Mouse (Mus musculus): ENCODE data around the gene Islr2.
"Not testable (repeated sequence)": the region's sequence is repeated elsewhere in the genome, so short reads cannot be mapped to it uniquely, and the experiment has no call there.

The Islr2 gene

GRCm38 (mm10) chr9:58203516-58204447 lies at the start of gene Islr2, which contains the start of gene Islr:
Islr2 (minus strand) TSS chr9:58204319.
Islr (minus strand) TSS chr9:58204306.
- no peaks in the 10 kb centered on the region for H3K27me3 ChIP-seq (ENCODE audit: control insufficient read depth, insufficient read depth, low read length, poor library complexity, severe bottlenecking)
- DNase-seq (ENCODE audit: low read depth, low spot score) = peak; percentile 85
- no peaks in the 10 kb centered on the region for H3K36me3 ChIP-seq (ENCODE audit: control insufficient read depth, insufficient read depth, low read length, poor library complexity, severe bottlenecking)

GRCm38 (mm10) chr9:58253805-58254122 lies 49.6 kb upstream of the Islr2 start:
- DNase-seq (ENCODE audit: low read depth, low spot score); H3K36me3 ChIP-seq (ENCODE audit: control insufficient read depth, insufficient read depth, low read length, poor library complexity, severe bottlenecking); H3K27me3 ChIP-seq (ENCODE audit: control insufficient read depth, insufficient read depth, low read length, poor library complexity, severe bottlenecking): not testable (repeated sequence)

DNA sequence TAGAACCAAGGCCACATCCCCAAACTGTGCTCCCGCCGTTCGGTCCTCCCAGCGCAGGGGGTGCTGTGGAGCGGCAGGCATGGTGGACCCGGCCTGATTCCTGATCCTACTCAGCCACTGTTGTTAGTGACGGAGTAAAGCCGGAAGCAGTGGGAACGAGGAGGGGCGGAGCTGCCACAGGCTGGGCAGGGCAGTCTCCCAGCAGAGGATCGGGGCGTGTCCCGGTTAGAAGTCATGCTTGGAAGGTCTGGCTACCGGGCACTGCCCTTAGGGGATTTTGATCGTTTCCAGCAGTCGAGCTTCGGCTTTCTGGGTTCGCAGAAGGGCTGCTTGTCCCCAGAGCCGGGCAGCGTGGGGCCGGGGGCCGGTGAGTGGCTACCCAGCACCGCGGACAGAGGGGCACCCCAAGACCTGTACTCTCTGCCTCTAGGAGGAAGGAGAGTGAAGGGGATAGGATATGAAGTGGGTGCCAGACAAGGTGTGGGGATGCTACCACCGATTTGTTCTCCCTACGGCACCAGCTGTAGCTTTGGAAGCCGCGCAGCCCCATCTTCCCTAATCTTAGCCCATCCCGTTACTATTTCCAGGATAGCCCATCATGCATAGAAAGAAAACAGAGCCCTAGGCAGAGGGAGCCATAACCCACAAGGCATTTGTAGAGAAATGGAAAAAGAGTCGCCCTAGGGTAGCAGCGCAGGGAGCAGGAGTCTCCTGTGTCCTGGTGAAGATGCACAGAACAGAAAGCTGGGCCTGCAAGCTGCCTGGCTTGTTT lies 49.1 kb upstream of the Islr2 start, which contains the start of gene Stoml1:
TSS of gene Stoml1 (plus strand) at position 132 of the 772 bp plus-strand sequence.
- Histone ChIP-seq H3K36me3 (ENCODE audit: control insufficient read depth, insufficient read depth, low read length, poor library complexity, severe bottlenecking) (no peaks in the 10 kb centered on the region; the same call in 1 of the 2 replicates), H3K27me3 (ENCODE audit: control insufficient read depth, insufficient read depth, low read length, poor library complexity, severe bottlenecking) (no peaks in the 10 kb centered on the region)
- peak; percentile 95 for DNase-seq (ENCODE audit: low read depth, low spot score)

- H3K27me3 ChIP-seq (ENCODE audit: control insufficient read depth, insufficient read depth, low read length, poor library complexity, severe bottlenecking); H3K36me3 ChIP-seq (ENCODE audit: control insufficient read depth, insufficient read depth, low read length, poor library complexity, severe bottlenecking); DNase-seq (ENCODE audit: low read depth, low spot score): not testable (repeated sequence)
Measured at GRCm38 (mm10) chr9:58250730-58251129, 46.6 kb upstream of the Islr2 start.

- peak; percentile 53 for DNase-seq (ENCODE audit: low read depth, low spot score)
- Histone ChIP-seq H3K27me3 (ENCODE audit: control insufficient read depth, insufficient read depth, low read length, poor library complexity, severe bottlenecking) (no peaks in the 10 kb centered on the region), H3K36me3 (ENCODE audit: control insufficient read depth, insufficient read depth, low read length, poor library complexity, severe bottlenecking) (peaks cover under 1% of the 10 kb centered on the region; the same call in 1 of the 2 replicates)
Measured at GRCm38 (mm10) chr9:58250322-58250721, 46.2 kb upstream of the Islr2 start.

DNA sequence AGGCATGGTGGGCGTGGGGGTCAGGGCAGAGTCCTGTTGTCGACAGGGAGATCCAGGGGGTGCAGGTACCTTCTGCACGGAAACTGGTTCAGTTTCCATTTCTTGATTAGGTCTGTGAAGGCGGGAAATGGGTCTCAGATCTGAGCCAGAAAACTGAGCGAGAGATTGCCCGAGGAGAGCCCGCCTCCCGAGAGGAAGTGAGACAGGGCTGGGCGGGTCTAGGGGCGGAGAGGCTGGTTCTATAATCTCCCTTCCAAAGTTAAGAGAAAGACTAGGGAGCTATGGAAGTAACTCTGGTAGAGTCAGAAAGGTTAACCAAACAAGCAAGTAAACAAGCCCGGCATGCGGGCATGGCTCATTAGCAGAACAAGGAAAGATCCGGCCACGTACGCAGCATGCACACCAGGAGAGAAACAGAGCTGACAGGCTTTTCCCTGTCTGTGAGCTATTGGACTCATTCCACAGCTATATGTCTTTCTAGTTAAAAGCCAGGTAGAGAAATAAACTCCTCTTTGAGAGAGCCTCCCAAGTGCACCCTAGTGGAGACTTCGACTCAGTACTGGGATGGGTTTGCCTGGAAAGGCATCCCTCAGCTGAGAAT lies 45.6 kb upstream of the Islr2 start, which contains the start of gene Pml:
TSS of gene Pml (minus strand) at position 195 of the 601 bp plus-strand sequence.
- no peaks in the 10 kb centered on the region for H3K27me3 ChIP-seq (ENCODE audit: control insufficient read depth, insufficient read depth, low read length, poor library complexity, severe bottlenecking)
- peaks cover 2% of the 10 kb centered on the region for H3K36me3 ChIP-seq (ENCODE audit: control insufficient read depth, insufficient read depth, low read length, poor library complexity, severe bottlenecking)
- DNase-seq (ENCODE audit: low read depth, low spot score) = peak; percentile 71

DNA sequence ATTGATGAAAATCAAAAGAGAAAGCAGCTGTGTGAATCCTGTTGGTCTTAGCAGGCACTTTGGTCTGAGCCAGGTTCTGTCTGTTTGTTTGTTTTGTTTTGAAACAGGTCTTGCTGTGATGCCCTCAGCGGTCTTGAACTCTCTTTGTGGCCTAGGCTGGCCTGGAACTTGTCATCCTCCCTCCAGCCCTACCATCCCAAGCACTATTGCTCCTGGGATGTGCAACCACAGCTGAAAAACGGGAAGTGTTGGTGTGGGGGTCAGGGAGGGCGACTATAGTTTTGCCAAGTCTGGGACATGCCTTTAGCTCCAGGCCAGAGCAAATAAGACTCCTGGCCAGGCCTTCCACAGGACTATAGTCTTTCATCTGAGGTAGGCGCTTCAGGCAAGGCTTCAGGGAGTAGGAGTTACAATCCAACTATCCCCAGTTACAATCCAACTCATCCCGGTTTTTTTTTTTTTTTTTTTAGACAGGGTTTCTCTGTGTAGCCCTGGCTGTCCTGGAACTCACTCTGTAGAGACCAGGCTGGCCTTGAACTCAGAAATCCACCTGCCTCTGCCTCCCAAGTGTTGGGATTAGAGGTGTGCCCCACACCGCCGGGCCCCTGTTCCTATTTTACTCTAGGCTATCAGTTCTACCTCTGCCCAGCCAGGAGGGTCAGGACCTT lies 44.8 kb upstream of the Islr2 start:
- H3K36me3 ChIP-seq (ENCODE audit: control insufficient read depth, insufficient read depth, low read length, poor library complexity, severe bottlenecking) = peaks cover 7% of the 10 kb centered on the region
- DNase-seq (ENCODE audit: low read depth, low spot score) = no peak
- H3K27me3 ChIP-seq (ENCODE audit: control insufficient read depth, insufficient read depth, low read length, poor library complexity, severe bottlenecking) = no peaks in the 10 kb centered on the region

- peaks cover 13% of the 10 kb centered on the region for H3K36me3 ChIP-seq (ENCODE audit: control insufficient read depth, insufficient read depth, low read length, poor library complexity, severe bottlenecking)
- peak; percentile 92 for DNase-seq (ENCODE audit: low read depth, low spot score)
- no peaks in the 10 kb centered on the region for H3K27me3 ChIP-seq (ENCODE audit: control insufficient read depth, insufficient read depth, low read length, poor library complexity, severe bottlenecking)
Measured at GRCm38 (mm10) chr9:58247064-58247759, 43.1 kb upstream of the Islr2 start.

DNA sequence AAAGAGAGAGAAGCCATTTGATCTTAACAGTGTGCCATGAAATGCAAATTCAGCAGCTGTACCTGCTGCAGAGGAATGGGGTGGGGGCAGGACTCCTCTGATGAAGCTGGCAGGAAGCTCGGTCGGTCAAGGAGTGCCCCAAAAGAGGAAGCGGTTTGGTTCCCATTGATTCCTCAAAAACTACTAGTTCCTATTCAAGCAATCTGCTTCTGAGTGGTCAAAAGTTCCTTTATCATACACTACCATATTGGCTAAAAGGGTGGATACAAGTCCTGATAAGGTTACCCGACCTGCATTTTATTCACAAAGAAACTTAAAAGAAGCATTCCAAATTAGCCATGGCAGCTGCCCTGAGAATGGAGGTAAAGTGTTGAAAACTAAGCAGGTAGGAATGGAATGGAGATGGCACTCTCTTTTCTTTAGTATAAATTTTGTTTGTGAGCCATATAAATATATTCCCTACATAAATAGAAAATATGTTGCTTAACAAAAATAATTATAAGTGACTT lies 42.0 kb upstream of the Islr2 start:
- H3K27me3 ChIP-seq (ENCODE audit: control insufficient read depth, insufficient read depth, low read length, poor library complexity, severe bottlenecking) = no peaks in the 10 kb centered on the region
- H3K36me3 ChIP-seq (ENCODE audit: control insufficient read depth, insufficient read depth, low read length, poor library complexity, severe bottlenecking) = peaks cover 19% of the 10 kb centered on the region
- peak; percentile 67 for DNase-seq (ENCODE audit: low read depth, low spot score)

- DNase-seq (ENCODE audit: low read depth, low spot score) = no peak
- H3K36me3 ChIP-seq (ENCODE audit: control insufficient read depth, insufficient read depth, low read length, poor library complexity, severe bottlenecking) = peaks cover 22% of the 10 kb centered on the region
- H3K27me3 ChIP-seq (ENCODE audit: control insufficient read depth, insufficient read depth, low read length, poor library complexity, severe bottlenecking) = no peaks in the 10 kb centered on the region
Measured at GRCm38 (mm10) chr9:58243696-58244095, 39.6 kb upstream of the Islr2 start.

DNA sequence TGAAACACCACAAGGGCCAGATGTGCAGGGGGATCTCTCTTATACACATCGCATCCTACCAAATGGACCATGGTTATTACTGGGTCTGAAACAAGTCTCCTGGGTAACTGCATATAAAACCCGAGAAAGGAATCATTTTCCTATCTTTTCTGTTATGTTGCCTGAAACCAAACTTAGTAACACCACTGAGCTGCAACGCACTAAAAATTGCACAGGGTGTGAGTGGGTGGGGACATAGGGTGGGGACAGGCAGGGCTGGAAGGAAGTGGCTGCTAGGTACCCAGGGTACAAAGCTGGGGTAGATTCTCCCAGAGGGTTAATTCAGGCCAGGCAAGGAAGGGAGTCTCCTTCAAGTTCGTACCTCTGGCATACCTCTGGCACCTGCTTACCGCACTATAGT lies 38.6 kb upstream of the Islr2 start:
- Histone ChIP-seq H3K27me3 (ENCODE audit: control insufficient read depth, insufficient read depth, low read length, poor library complexity, severe bottlenecking) (no peaks in the 10 kb centered on the region), H3K36me3 (ENCODE audit: control insufficient read depth, insufficient read depth, low read length, poor library complexity, severe bottlenecking) (peaks cover 22% of the 10 kb centered on the region)
- peak; percentile 33 for DNase-seq (ENCODE audit: low read depth, low spot score)

DNA sequence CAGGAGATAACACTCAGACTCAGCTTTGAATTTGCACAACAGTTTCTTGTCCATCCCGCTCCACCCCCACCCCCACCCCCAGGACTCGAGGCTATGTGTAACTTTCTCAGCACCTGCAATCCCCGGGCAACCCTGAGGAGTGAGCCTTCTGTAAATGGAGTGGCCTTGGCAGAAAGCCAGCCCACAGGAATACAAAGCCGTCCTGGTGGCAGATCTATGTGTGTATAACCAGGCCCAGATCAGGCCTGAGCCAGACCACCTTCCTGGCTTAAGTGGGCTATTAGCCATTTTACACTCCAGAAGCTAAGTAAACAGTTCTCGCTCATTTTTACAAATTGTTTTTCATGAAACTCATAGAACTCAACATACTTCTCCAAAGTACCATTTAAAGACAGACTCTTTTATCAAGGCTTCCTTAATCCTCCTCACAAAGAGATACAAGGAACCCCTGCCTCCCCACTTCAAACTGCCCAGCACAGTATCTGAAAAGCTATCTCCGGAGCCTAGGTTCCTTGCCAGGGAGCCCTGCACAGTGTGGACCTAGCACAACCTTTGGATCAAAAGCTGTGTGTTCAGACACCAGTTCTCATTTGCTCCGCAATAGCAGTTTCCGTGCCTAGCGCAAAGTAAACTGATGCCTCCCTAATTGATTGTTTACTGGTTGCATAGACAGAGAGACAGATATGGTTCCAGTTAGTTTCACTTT lies 37.8 kb upstream of the Islr2 start:
- peaks cover 22% of the 10 kb centered on the region for H3K36me3 ChIP-seq (ENCODE audit: control insufficient read depth, insufficient read depth, low read length, poor library complexity, severe bottlenecking)
- no peaks in the 10 kb centered on the region for H3K27me3 ChIP-seq (ENCODE audit: control insufficient read depth, insufficient read depth, low read length, poor library complexity, severe bottlenecking)
- no peak for DNase-seq (ENCODE audit: low read depth, low spot score)

GRCm38 (mm10) chr9:58234502-58235015 lies 30.4 kb upstream of the Islr2 start:
- no peaks in the 10 kb centered on the region for H3K27me3 ChIP-seq (ENCODE audit: control insufficient read depth, insufficient read depth, low read length, poor library complexity, severe bottlenecking)
- DNase-seq (ENCODE audit: low read depth, low spot score) = no peak
- H3K36me3 ChIP-seq (ENCODE audit: control insufficient read depth, insufficient read depth, low read length, poor library complexity, severe bottlenecking) = peaks cover 14% of the 10 kb centered on the region
